Mouse (Mus musculus): ENCODE results near the gene Ppp1r12b.

- TF ChIP-seq POLR2A (IDR thresholded peaks at IDR 0.05; ENCODE audit: low read depth, low read length) (no peak), CTCF (IDR thresholded peaks at IDR 0.05; ENCODE audit: extremely low read depth, insufficient read depth, insufficient read length, insufficient replicate concordance) (no peak)
Observed at GRCm38 (mm10) chr1:134714166-134714565, 241.6 kb downstream of the Ppp1r12b start.

Measured in spleen, adult 2 months (tissue).